Mouse (Mus musculus) small intestine, adult 2 months (tissue): ENCODE measurements around the gene Gpc6. TPM values are rescaled to one million over a fixed set of nuclear protein-coding genes. Genes with fewer than 3 reads are reported as not detected.

ENCODE experiments used
- H3K27ac ChIP-seq: fragments of 200-500 bp; 2 replicates; pipeline ENCODE4 v1.5.1; 2012; ENCODE audit warnings: low read depth, low read length, control low read depth, inconsistent platforms; ENCODE audit not compliant: insufficient read depth
- H3K27me3 ChIP-seq: fragments of 200-500 bp; 2 replicates; pipeline ENCODE4 v1.6.1; 2012; ENCODE audit warnings: mild to moderate bottlenecking, moderate library complexity, low read length, inconsistent platforms; ENCODE audit not compliant: control insufficient read depth, insufficient read depth
- H3K36me3 ChIP-seq: fragments of 200-500 bp; 2 replicates; pipeline ENCODE4 v1.6.1; 2012; ENCODE audit warnings: mild to moderate bottlenecking, low read length, control low read depth, inconsistent platforms; ENCODE audit not compliant: control insufficient read depth, insufficient read depth
- H3K4me1 ChIP-seq: fragments of 200-500 bp; 2 replicates; pipeline ENCODE4 v1.6.1; 2012; ENCODE audit warnings: low read length, inconsistent platforms, mixed read lengths; ENCODE audit not compliant: control insufficient read depth, insufficient read depth, insufficient read length
- H3K4me3 ChIP-seq: fragments of 200-500 bp; 2 replicates; pipeline ENCODE4 v1.5.1; 2012; ENCODE audit warnings: low read depth, mild to moderate bottlenecking, control low read depth, inconsistent platforms, low read length, moderate library complexity
- CTCF ChIP-seq: fragments of 200-500 bp; IDR thresholded peaks from 2 replicates; pipeline ENCODE4 v1.5.1; 2012; ENCODE audit warnings: low read depth, mild to moderate bottlenecking, control low read depth, inconsistent platforms, low read length, moderate library complexity, mixed read lengths; ENCODE audit not compliant: insufficient replicate concordance, insufficient read length; ENCODE audit errors: extremely low read depth
- POLR2A ChIP-seq: fragments of 200-500 bp; IDR thresholded peaks from 2 replicates; pipeline ENCODE4 v1.6.1; 2012; ENCODE audit warnings: low read depth, mild to moderate bottlenecking, control low read depth, inconsistent platforms, low read length, moderate library complexity
- WGBS: fragments of 180-500 bp; shearing (Covaris S2); methylation state at CpG from one replicate; pipeline ENCODE4 v1.1.7; 2018; 5-methylcytosine and 5-hydroxymethylcytosine counted together
- polyA plus RNA-seq: library from polyadenylated mRNA; depleted of rRNA; stranded (reverse); fragments of >200 nt; gene quantifications from 2 replicates; pipeline ENCODE4 v1.2.3, GENCODE M21; 2012

The Gpc6 gene
- polyA plus RNA-seq, 1 experiment: 0.81 TPM

- 91% methylated on average over 5 of the region's 5 CpGs for WGBS
- TF ChIP-seq POLR2A: no peak
- TF ChIP-seq CTCF: no peak
Observed at GRCm38 (mm10) chr14:117800399-117800798, 875.3 kb downstream of the Gpc6 start.

GRCm38 (mm10) chr14:117807846-117808245 is 882.7 kb downstream of the Gpc6 start:
- Histone ChIP-seq H3K4me3 (no peak overlapping the region), H3K27ac (no peak overlapping the region), H3K36me3 (no peaks in the 10 kb centered on the region), H3K4me1 (no peaks in the 10 kb centered on the region), H3K27me3 (no peaks in the 10 kb centered on the region)
- 81% methylated on average over 4 of the region's 4 CpGs for WGBS
- TF ChIP-seq CTCF (no peak), POLR2A (no peak)

More at GRCm38 (mm10) chr14:117800399-117800798, 875.3 kb downstream of the Gpc6 start:
- H3K36me3 ChIP-seq: no peaks in the 10 kb centered on the region
- no peaks in the 10 kb centered on the region for H3K4me1 ChIP-seq
- H3K27ac ChIP-seq: no peak overlapping the region
- no peak overlapping the region for H3K4me3 ChIP-seq
- no peaks in the 10 kb centered on the region for H3K27me3 ChIP-seq

GRCm38 (mm10) chr14:117808326-117808725 is 883.2 kb downstream of the Gpc6 start:
- Histone ChIP-seq H3K27me3 (no peaks in the 10 kb centered on the region), H3K4me1 (no peaks in the 10 kb centered on the region), H3K27ac (no peak overlapping the region), H3K4me3 (no peak overlapping the region), H3K36me3 (no peaks in the 10 kb centered on the region)
- WGBS: 81% methylated on average over 2 of the region's 2 CpGs
- TF ChIP-seq POLR2A: no peak
- TF ChIP-seq CTCF: no peak

GRCm38 (mm10) chr14:117810321-117811270 is 885.5 kb downstream of the Gpc6 start:
- Histone ChIP-seq H3K27me3 (no peaks in the 10 kb centered on the region), H3K36me3 (no peaks in the 10 kb centered on the region), H3K4me3 (no peak overlapping the region), H3K4me1 (no peaks in the 10 kb centered on the region), H3K27ac (no peak overlapping the region)
- TF ChIP-seq POLR2A (no peak), CTCF (no peak)
- WGBS: 83% methylated on average over 15 of the region's 15 CpGs

- WGBS: 83% methylated on average over 3 of the region's 3 CpGs
- Histone ChIP-seq H3K27me3 (no peaks in the 10 kb centered on the region), H3K27ac (no peak overlapping the region), H3K4me3 (no peak overlapping the region), H3K4me1 (no peaks in the 10 kb centered on the region), H3K36me3 (no peaks in the 10 kb centered on the region)
- TF ChIP-seq POLR2A (no peak), CTCF (no peak)
Observed at GRCm38 (mm10) chr14:117813473-117813872, 888.4 kb downstream of the Gpc6 start.

GRCm38 (mm10) chr14:117816008-117816407 is 890.9 kb downstream of the Gpc6 start:
- TF ChIP-seq POLR2A: no peak
- TF ChIP-seq CTCF: no peak
- Histone ChIP-seq H3K4me3 (no peak overlapping the region), H3K36me3 (no peaks in the 10 kb centered on the region), H3K27me3 (no peaks in the 10 kb centered on the region), H3K4me1 (no peaks in the 10 kb centered on the region), H3K27ac (no peak overlapping the region)
- WGBS: 84% methylated on average over 9 of the region's 9 CpGs

- H3K4me1 ChIP-seq: no peaks in the 10 kb centered on the region
- H3K27me3 ChIP-seq: no peaks in the 10 kb centered on the region
- no peak for TF ChIP-seq POLR2A
- no peak for TF ChIP-seq CTCF
- no peaks in the 10 kb centered on the region for H3K36me3 ChIP-seq
- 54% methylated on average over 3 of the region's 3 CpGs for WGBS
- H3K4me3 ChIP-seq: no peak overlapping the region
- no peak overlapping the region for H3K27ac ChIP-seq
Observed at GRCm38 (mm10) chr14:117816706-117817105, 891.6 kb downstream of the Gpc6 start.
